Mouse (Mus musculus) testis, adult 2 months (tissue): ENCODE results near the gene Tap1. TPM values are rescaled to one million over a fixed set of nuclear protein-coding genes. Genes with fewer than 3 reads are reported as not detected.
"Not testable (repeated sequence)": the region's sequence is repeated elsewhere in the genome, so short reads cannot be mapped to it uniquely, and the experiment has no call there.

Experiments
- H3K27ac ChIP-seq: fragments of 200-500 bp; 2 replicates; pipeline ENCODE4 v1.5.1; 2012; ENCODE audit warnings: low read depth, low read length; ENCODE audit not compliant: control insufficient read depth, insufficient read depth
- H3K27me3 ChIP-seq: fragments of 200-500 bp; 2 replicates; pipeline ENCODE4 v1.6.1; 2012; ENCODE audit warnings: mild to moderate bottlenecking, low read length, moderate library complexity; ENCODE audit not compliant: control insufficient read depth, insufficient read depth
- H3K36me3 ChIP-seq: fragments of 200-500 bp; 2 replicates; pipeline ENCODE4 v1.6.1; 2012; ENCODE audit warnings: mild to moderate bottlenecking, low read length; ENCODE audit not compliant: control insufficient read depth, insufficient read depth
- H3K4me1 ChIP-seq: fragments of 200-500 bp; 2 replicates; pipeline ENCODE4 v1.6.1; 2012; ENCODE audit warnings: low read length; ENCODE audit not compliant: control insufficient read depth, insufficient read depth
- H3K4me3 ChIP-seq: fragments of 200-500 bp; 2 replicates; pipeline ENCODE4 v1.5.1; 2012; ENCODE audit warnings: low read depth, mild to moderate bottlenecking, low read length, moderate library complexity, mixed read lengths; ENCODE audit not compliant: control insufficient read depth
- CTCF ChIP-seq: fragments of 200-500 bp; IDR thresholded peaks from 2 replicates; pipeline ENCODE4 v1.5.1; 2012; ENCODE audit warnings: low read depth, mild to moderate bottlenecking, inconsistent platforms, low read length, moderate library complexity; ENCODE audit not compliant: control insufficient read depth, insufficient read depth, insufficient replicate concordance
- POLR2A ChIP-seq: fragments of 200-500 bp; IDR thresholded peaks from 2 replicates; pipeline ENCODE4 v1.6.1; 2012; ENCODE audit warnings: low read depth, mild to moderate bottlenecking, inconsistent platforms, low read length, moderate library complexity; ENCODE audit not compliant: control insufficient read depth
- polyA plus RNA-seq: library from polyadenylated mRNA; depleted of rRNA; stranded (reverse); fragments of >200 nt; gene quantifications from 2 replicates; pipeline ENCODE4 v1.2.3, GENCODE M21; 2012

The Tap1 gene
- polyA plus RNA-seq, 1 experiment = 1.5 TPM

- Histone ChIP-seq H3K36me3 (no peaks in the 10 kb centered on the region), H3K27ac (no peak overlapping the region), H3K27me3 (no peaks in the 10 kb centered on the region; the same call in 1 of the 2 replicates), H3K4me1 (peaks cover 6% of the 10 kb centered on the region), H3K4me3 (no peak overlapping the region)
- TF ChIP-seq POLR2A = no peak
- no peak for TF ChIP-seq CTCF
These were observed 24.5 kb downstream of the Tap1 start for GRCm38 (mm10) chr17:34211746-34212365.

DNA sequence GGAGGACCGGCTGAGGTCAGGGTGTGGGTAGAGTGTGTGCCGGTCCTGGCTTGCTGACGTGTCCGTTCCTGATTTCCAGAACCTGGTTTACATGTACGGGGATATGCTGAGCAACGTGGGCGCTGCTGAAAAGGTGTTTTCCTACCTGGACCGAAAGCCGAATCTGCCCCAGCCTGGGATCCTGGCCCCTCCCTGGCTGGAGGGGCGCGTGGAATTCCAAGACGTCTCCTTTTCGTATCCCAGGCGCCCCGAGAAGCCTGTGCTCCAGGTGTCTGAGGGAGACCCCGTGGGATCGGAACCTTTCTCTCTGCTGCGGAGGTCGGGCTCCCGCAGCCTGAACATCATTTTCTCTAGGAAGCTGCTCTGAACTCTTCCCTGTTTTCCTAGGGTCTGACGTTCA is 26.6 kb downstream of the Tap1 start:
- no peaks in the 10 kb centered on the region for H3K36me3 ChIP-seq
- no peak overlapping the region for H3K27ac ChIP-seq
- no peaks in the 10 kb centered on the region; the same call in 1 of the 2 replicates for H3K27me3 ChIP-seq
- peaks cover 9% of the 10 kb centered on the region for H3K4me1 ChIP-seq
- no peak overlapping the region for H3K4me3 ChIP-seq
- no peak for TF ChIP-seq CTCF
- no peak for TF ChIP-seq POLR2A

- no peaks in the 10 kb centered on the region; the same call in 1 of the 2 replicates for H3K27me3 ChIP-seq
- TF ChIP-seq POLR2A = no peak
- TF ChIP-seq CTCF = no peak
- H3K4me1 ChIP-seq = peaks cover 9% of the 10 kb centered on the region
- no peak overlapping the region for H3K27ac ChIP-seq
- no peaks in the 10 kb centered on the region for H3K36me3 ChIP-seq
- no peak overlapping the region for H3K4me3 ChIP-seq
These were observed 27.8 kb downstream of the Tap1 start for GRCm38 (mm10) chr17:34215176-34215575.

DNA sequence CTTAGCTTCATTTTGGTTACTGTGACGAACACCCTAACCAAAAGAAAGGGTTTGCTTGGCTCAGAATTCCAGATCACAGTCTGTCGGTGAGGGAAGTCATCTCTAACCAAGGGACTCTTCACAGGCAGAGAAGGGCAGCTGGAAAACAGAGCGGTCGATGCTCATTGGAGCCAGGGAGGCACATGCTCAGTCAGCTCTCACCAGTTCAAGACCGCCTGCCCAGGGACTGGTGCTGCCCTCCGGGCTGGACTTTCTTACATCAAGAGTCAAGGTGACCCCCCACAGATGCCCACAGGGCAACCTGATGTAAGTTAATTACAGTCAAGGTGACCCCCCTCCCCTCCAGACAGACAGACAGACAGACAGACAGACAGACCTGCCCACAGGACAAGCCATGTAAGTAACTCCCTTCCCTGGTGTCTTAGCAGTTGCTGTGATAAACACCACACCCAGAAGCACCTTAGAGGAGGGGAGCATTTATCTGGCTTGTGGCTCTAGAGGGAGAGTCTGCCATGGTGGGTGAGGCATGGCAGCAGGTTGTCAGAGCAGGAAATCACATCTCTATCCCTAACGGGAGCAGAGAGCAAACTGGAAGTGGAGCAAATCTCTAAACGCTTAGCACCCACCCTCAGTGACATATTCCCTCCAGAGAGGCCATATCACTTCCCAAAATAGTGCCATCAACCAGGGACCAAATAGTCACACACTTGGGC is 30.0 kb downstream of the Tap1 start:
- no peak for TF ChIP-seq POLR2A
- TF ChIP-seq CTCF = no peak
- Histone ChIP-seq H3K4me1 (peaks cover 9% of the 10 kb centered on the region), H3K36me3 (no peaks in the 10 kb centered on the region), H3K27me3 (no peaks in the 10 kb centered on the region; the same call in 1 of the 2 replicates), H3K27ac (no peak overlapping the region), H3K4me3 (no peak overlapping the region)

- H3K36me3 ChIP-seq = no peaks in the 10 kb centered on the region
- peaks cover 9% of the 10 kb centered on the region for H3K4me1 ChIP-seq
- no peaks in the 10 kb centered on the region; the same call in 1 of the 2 replicates for H3K27me3 ChIP-seq
- H3K27ac ChIP-seq = no peak overlapping the region
- TF ChIP-seq CTCF = no peak
- TF ChIP-seq POLR2A = no peak
- no peak overlapping the region for H3K4me3 ChIP-seq
These were observed 30.6 kb downstream of the Tap1 start for GRCm38 (mm10) chr17:34217986-34218385.

DNA sequence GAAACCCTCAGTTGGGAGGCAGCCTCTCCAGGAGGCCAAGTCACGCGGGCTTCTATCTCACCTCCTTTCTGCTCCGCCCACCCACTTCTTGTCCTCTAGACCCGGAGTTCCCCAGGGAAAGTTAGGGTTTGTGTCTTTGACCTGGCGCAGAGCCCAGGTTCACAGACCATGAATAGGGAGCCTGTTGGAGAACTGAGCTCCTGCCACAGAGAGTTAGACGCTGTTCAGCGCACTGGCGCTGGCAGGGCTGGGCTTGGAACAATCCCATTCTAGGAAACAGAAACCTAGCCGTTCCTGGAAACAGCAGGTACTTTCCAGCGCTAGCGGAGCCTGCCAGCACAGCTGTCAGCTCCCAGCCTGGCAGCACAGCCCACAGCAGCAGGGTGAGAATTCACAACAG is 31.3 kb downstream of the Tap1 start:
- TF ChIP-seq POLR2A (no peak), CTCF (no peak)
- H3K36me3 ChIP-seq = no peaks in the 10 kb centered on the region
- no peak overlapping the region for H3K27ac ChIP-seq
- H3K4me3 ChIP-seq = no peak overlapping the region
- no peaks in the 10 kb centered on the region; the same call in 1 of the 2 replicates for H3K27me3 ChIP-seq
- H3K4me1 ChIP-seq = peaks cover 9% of the 10 kb centered on the region

DNA sequence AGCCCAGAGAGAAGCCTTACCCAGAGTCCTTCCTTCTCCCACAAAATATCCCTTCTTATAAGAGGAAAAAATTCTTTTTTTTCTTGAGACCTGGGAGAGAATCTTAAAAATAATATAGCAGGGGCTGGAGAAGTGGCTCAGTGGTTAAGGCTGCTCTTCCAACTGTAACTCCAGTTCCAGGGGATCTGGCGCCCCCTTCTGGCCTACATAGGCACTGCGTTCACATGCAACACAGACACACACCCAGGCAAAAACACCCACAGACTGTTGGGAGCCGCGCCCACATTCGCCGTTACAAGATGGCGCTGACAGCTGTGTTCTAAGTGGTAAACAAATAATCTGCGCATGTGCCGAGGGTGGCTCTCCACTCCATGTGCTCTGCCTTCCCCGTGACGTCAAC is 31.7 kb downstream of the Tap1 start:
- H3K36me3 ChIP-seq, H3K27me3 ChIP-seq, H3K4me1 ChIP-seq, H3K4me3 ChIP-seq, H3K27ac ChIP-seq: not testable (repeated sequence)
- peak; percentile 79; the same call in 1 of the 2 replicates for TF ChIP-seq CTCF

DNA sequence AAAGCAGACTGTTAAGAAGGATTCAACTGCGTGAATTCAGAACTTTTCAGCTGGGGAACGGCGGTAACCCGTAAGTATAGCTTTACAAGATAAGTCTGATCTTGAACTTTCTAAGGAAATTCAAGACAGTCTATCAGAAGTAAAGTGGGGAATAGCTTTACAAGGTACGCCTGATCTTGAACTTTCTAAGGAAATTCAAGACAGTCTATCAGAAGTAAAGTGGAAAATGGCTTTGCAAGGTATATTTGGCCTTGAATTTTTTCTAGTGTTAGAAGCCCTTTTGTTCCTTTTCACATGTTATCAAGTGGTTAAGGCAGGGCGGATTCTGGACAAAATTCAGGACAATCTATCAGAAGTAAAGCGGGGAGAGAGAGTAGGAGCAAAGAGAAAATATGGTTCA is 32.4 kb downstream of the Tap1 start:
- not testable (repeated sequence) for H3K4me3 ChIP-seq, H3K27me3 ChIP-seq, H3K4me1 ChIP-seq, H3K27ac ChIP-seq, H3K36me3 ChIP-seq

DNA sequence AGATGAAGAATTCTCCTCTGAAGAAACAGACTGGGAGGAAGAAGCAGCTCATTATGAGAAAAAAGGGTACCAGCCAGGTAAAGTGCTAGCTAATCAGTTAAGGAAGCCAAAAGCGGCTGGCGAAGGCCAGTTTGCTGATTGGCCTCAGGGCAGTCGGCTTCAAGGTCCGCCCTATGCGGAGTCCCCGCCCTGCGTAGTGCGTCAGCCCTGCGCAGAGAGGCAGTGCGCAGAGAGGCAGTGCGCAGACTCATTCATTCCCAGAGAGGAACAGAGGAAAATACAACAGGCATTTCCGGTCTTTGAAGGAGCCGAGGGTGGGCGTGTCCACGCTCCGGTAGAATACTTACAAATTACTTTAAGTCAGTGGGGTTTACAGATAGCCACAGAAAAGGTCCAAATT is 33.0 kb downstream of the Tap1 start:
- not testable (repeated sequence) for H3K4me1 ChIP-seq, H3K27me3 ChIP-seq, H3K4me3 ChIP-seq

More for the DNA sequence above, 33.0 kb downstream of the Tap1 start:
- not testable (repeated sequence) for H3K27ac ChIP-seq, H3K36me3 ChIP-seq
